Mouse (Mus musculus): ENCODE results near the gene Plekha1. TPM values are rescaled to one million over a fixed set of nuclear protein-coding genes. Genes with fewer than 3 reads are reported as not detected.
A peak's percentile ranks its signal among the peaks of the same experiment; 100 is the strongest.

Gene Plekha1
- total RNA-seq, 2 experiments from 2014 or later, result 92.4 to 92.7 TPM

DNA sequence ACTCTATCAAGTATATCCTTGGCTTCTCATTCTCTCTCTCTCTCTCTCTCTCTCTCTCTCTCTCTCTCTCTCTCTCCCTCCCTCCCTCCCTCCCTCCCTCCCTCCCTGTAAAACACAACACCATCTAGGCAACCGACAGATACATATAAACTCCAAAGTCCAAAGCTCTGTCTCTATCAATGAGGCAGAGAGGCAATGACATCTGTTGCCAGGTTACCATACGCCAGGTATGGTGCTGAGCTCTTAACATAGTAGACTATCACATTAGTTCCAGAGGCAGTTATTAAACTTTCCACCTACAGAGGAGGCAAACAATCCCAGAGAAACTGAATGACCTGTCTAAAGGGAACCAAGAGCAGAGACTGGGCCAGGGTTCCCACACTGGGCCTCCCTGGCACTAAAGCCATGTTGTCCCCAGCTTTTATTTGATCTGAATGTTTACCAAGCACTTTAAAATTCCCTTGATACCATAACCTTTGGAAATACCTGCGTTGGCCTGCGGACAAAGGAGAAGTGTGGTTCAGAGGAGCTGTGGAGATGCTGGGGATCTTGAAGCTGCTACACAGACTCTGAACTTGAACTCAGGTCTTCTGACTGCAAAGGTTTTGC is 10.8 kb upstream of the Plekha1 start:
- intact Hi-C loops (cut with DNase I), result no loop called here
- no peak for DNase-seq (ENCODE audit: extremely low spot score in 1 of 2, low spot score in 2 of 2)

DNA sequence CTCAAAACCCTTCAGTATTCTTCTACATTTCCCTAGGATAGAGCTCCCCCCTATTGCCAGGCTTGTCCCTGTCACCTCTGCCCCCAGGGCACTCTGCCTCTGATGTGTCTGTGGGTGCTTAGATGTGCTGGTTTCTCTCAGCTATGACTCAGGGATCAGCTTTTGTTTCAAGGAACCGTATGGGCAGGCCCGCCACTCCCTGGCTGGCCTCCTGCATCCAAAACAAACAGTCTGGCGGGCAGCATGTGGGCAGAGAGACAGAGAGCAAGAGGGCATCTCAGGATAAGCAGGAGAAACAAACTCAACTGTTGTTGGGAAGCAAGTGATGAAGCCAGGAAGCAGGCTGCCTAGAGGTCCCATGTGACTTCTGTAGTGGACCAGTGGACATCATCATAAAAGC is 9.9 kb upstream of the Plekha1 start:
- intact Hi-C loops (cut with DNase I), result no loop called here
- DNase-seq (ENCODE audit: extremely low spot score in 1 of 2, low spot score in 2 of 2), result no peak

DNA sequence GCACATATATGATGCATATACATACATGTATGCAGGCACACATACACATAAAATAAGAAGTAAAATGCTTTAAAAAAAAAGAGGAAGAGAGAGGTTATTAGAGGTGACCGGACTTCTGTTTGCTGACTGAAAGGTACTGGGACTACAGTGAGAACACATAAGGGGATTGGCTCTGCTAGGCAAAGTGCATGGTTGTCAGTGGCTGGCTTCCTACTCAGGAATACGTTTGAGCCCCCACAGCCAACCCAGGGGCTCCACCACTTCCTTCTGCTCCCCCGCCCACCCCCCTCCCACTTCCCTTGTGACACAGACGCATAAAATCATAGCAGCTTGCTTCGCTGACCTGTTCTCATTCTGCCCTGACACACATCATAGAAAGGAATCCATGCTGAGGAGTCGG is 7.6 kb upstream of the Plekha1 start:
- intact Hi-C loops (cut with DNase I), result no loop called here
- no peak for DNase-seq (ENCODE audit: extremely low spot score in 1 of 2, low spot score in 2 of 2)

DNA sequence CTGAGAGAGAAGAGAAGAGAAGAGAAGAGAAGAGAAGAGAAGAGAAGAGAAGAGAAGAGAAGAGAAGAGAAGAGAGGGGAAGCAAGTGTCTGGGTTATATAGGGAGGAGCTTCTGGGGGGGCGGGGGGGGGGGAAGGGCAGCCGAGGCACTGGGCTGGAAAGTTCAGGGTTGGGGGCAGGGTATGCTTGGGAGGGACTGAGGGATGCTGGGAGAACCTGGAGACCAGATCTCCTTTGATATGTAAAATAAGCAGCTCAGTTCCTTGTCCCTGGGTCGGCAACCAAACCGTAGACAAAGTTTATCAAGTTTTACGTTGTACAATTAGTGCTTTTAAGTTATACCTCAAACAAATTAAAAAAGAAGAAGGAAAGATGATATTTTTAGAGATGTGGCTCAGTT is 5.6 kb upstream of the Plekha1 start:
- DNase-seq (ENCODE audit: extremely low spot score in 1 of 2, low spot score in 2 of 2), result no peak
- intact Hi-C loops (cut with DNase I), result no loop called here

DNA sequence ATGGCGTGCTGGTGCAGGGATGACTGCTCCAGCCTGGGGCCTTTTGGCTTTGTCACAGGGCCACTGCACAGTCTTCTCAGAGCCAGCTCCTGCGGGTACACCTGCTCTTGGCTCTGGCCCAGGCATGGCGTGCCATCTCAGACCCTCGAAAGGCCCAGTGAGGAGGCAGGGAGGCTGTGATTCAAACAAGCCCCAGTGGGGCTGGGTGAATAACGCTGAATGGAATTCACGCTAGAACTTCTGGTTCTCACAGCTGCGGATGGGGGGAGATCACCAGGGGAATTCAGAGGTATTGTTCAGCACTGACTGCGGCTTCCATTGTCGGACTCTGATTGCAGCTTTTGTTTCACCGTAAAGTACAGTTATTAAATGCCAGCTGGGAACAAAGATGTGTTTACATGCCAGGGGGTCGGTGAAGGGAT is 4.8 kb upstream of the Plekha1 start:
- peak in 1 of 2 experiments; percentile 38 for DNase-seq (ENCODE audit: extremely low spot score in 1 of 2, low spot score in 2 of 2)
- intact Hi-C loops (cut with DNase I), result no loop called here

DNA sequence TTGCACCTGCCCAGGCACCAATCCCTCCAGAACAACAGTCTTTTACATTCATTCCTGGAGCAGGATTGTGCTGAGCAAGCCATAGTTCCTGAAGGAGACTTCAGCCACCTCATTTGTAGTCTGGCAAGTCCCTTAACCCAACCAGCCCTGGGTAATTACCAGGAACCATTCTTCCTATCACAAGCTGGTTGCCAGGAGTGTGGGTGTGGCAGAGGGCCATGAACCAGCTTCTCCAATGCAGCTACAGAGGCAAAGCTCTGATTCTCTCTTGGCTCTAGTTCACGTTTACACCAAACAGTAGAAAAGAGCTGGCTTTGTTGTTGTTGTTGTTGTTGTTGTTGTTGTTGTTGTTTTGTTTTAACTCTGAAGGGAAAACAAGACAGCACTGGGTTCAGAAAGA is 3.1 kb upstream of the Plekha1 start:
- peak in 1 of 2 experiments; percentile 38 for DNase-seq (ENCODE audit: extremely low spot score in 1 of 2, low spot score in 2 of 2)
- intact Hi-C loops (cut with DNase I), result no loop called here

DNA sequence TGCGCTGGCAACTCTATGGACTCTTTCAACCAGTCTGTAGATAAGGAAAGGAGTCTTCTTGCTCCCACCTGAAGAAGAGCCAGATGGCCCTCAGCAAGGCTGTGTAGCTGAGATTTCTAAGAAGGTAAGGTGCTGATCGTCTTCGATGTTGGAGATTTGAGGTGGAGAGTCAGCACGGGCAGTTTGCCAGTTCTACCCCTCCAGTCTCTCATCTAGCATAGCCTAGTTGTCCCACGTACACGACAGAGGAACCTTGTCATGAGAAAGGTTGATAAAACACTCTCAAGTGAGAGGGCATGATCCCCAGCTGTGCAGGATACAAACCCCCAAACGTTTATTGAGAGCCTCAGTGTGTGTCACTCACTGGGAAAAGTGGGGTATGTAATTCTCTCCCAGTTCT is 845 bp upstream of the Plekha1 start:
- intact Hi-C loops (cut with DNase I), result no loop called here
- no peak for DNase-seq (ENCODE audit: extremely low spot score in 1 of 2, low spot score in 2 of 2)

DNA sequence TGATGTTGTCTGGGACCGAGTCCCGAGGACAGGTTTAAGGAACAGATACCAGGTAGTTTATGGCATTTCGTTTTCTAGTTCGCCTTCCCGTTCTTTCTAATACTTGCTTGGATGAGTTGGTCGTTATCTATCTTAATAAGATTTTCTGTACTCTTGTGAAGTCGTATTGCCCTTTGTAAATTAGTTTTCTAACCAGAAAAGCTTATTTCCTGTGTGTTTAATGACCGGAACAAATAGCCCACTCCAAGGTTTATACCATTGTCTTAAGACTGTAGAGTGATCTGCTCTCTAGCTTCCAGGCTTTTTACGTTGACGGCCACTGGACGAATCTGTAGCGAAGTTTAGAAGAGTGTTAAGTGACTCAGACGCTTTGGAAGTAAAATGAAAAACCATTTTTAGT is 1.1 kb downstream of the Plekha1 start:
- DNase-seq (ENCODE audit: extremely low spot score in 1 of 2, low spot score in 2 of 2), result no peak

DNA sequence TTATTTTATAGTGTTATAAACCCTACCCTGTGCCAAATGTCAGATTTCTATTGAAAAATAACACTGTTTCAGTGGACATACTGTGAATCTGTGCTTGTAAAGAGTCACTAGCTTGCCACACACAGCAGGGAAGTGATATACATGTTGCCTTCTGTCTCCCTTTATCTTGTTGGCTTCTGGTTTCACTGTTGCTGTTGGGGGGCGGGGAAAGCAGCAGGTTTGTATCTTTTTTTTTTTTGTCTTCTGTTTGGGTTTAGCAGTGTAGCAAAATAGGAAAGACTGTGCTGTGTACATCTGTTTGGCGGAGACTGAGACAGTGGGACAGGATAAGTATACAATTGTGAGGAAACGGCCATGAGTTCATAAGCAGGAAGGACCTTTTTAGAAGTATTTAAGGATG is 1.7 kb downstream of the Plekha1 start:
- intact Hi-C loops (cut with DNase I), result no loop called here
- no peak for DNase-seq (ENCODE audit: extremely low spot score in 1 of 2, low spot score in 2 of 2)

More for the DNA sequence above, 1.1 kb downstream of the Plekha1 start:
- intact Hi-C loops (cut with DNase I), result no loop called here

DNA sequence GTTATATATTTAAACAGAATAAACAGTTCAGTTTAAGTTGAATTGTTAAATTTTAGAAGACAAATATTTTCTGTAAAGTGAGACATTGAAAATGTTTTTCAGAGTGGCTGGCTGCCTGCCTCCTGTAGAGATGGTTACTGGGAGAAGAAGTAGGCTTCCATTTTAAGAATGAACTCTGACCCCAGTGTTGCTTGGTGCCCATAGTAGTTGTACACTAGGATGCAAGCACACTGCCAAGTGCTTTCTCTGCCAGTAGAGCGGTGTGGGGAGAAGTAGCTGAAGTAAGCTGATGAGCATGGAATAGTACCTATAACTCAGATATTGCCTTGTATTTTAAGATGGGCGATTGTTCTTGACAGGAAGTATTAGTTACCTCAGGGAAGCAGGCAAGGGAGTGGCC is 18.6 kb downstream of the Plekha1 start:
- intact Hi-C loops (cut with DNase I), result no loop called here
- DNase-seq (ENCODE audit: extremely low spot score in 1 of 2, low spot score in 2 of 2), result no peak

DNA sequence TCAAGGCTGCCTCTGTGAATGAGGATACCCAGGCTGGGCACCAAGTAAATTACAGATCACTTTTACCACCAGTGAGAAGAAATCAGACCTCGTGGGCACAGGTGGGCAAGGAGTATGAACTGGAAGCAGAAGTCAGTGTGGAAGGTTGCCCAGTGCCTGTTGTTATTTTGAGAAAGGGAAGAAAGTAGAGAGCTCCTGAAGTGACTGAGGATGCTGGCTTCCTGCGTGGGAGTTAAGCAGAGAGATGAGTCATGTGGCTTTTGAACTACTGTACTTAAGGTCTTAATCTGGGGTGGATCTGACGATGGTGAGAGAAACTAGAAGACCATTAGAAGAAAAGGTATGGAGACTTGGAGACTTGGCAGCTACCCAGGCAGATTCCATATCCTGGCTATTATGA is 20.7 kb downstream of the Plekha1 start:
- DNase-seq (ENCODE audit: extremely low spot score in 1 of 2, low spot score in 2 of 2), result no peak
- intact Hi-C loops (cut with DNase I), result no loop called here

DNA sequence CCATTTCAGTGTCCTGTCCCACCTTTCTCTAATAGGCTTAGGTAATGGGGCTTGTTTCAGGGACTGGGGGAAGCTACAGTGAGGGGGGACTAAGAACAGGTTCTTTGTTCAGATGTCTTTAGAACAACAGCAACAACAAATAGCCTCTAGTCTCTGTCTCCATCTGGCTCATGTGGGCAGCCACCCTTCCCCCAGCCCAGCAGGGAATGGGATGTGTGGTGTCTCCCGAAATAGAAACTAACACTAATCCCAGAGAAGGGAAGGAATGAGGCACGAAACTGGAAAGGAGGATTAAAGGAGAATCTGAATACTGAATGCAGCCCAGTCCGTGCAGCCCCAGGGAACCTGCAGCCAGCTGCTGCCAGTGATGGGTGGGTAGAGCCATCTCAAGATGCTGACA is 22.4 kb downstream of the Plekha1 start:
- DNase-seq (ENCODE audit: extremely low spot score in 1 of 2, low spot score in 2 of 2), result peak in 1 of 2 experiments; percentile 62

DNA sequence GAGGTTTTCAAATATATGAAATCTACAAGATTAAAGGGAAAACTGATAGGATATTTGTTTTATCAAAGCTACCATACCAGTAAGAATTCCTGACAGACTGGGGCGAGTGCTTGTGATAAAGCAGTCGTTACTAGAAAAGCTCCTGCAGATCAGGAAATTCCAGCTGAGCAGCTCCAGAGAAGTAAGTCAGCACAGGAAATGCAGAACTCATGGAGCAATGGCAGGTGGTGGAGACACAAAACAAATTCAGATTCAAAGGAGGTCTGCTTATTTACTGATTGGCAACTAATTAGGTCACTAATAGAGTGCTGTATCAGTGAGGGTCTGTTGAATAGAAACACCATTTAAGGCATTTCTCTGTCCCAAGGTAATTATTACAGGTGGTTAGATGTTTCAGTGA is 25.3 kb downstream of the Plekha1 start:
- intact Hi-C loops (cut with DNase I), result no loop called here
- no peak for DNase-seq (ENCODE audit: extremely low spot score in 1 of 2, low spot score in 2 of 2)

More for the DNA sequence above, 22.4 kb downstream of the Plekha1 start:
- intact Hi-C loops (cut with DNase I), result no loop called here

DNA sequence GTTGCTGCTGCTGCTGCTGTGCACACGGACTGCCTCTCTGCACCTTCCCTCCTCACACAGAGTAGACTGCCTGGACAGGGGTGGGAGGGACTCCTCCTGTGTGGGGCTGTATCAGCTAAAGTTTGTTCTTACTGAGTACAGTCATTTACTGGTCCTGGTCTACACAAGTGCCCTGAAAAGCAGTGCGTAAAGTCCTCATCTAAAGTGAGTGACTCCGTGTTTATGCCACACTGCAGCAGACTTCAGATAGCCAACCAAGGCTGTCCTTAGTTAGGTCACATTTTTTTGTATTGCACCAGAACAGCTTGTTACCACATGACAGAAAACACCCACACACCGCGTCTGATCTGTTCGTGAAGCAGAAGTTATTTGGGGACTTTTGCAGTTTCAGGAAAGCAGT is 27.4 kb downstream of the Plekha1 start:
- DNase-seq (ENCODE audit: extremely low spot score in 1 of 2, low spot score in 2 of 2), result peak; percentile 28 to 40
- intact Hi-C loops (cut with DNase I), result no loop called here

DNA sequence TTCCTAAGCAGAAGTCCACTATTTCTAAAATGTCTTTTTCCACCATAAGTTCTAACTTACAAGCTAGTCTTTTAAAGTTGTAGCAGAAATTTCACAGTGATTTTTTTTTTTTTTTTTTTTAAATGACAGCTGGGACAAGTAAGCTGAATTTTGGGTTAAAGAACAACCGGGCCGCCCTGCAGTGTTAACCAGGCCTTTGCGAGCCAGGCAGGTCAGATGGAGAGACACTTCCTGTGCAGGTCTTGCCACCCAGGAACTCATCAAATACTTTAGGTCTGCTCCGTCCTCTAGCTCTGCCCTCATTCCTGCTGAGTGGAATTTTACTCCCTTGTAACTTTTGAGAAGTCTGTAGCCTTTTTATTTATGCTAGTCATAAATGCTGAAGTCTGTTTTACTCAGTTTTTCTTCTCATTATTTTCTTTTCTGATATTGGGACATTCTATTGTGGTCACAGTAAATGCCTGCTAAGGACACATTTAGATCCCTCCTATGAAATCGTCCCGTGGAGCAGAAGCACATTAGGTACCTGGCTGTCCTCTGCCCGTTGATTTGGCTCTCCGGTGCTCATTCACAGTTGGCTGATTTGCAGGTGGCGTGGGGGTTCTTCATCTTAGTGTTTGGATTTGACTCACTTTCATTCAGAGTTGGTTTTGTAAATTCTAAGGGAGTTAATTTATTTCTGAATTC is 29.5 kb downstream of the Plekha1 start:
- no peak for DNase-seq (ENCODE audit: extremely low spot score in 1 of 2, low spot score in 2 of 2)
- intact Hi-C loops (cut with DNase I), result no loop called here

DNA sequence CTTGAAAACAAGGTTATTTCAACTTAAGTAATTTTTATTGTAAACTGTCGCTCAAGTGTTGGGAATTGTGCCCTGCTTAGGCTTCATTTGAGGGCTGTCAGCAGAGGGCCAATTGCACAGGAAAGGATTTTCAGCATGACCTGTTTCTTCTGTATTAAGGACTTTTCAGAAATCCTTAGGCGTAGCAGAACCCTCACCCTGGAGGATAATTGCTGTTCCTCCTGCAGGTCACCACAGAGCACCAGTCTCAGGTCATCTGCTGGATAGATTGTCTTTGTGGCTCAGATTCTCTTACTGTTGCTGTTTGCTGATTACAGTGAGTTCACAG is 30.0 kb downstream of the Plekha1 start:
- intact Hi-C loops (cut with DNase I), result no loop called here
- DNase-seq (ENCODE audit: extremely low spot score in 1 of 2, low spot score in 2 of 2), result no peak

DNA sequence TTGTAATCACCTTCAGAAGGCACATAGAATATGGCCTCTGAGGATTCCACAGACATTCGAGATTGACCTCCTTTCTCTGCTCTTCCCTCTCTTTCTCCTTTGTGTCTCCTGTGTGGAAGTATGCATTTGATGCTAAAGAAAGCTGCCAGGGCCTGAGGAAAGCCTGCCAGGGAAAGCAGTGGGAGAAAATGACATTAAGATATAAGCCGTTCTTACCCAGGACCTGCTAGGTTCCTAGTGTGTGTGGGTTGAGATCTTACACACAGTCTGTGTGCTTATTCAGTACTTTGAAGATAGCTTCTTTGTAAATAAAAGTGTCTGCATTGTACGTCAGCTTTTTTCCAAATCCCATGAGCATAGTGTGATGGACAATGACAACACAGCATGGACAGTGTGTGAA is 30.5 kb downstream of the Plekha1 start:
- DNase-seq (ENCODE audit: extremely low spot score in 1 of 2, low spot score in 2 of 2), result no peak
- intact Hi-C loops (cut with DNase I), result no loop called here

DNA sequence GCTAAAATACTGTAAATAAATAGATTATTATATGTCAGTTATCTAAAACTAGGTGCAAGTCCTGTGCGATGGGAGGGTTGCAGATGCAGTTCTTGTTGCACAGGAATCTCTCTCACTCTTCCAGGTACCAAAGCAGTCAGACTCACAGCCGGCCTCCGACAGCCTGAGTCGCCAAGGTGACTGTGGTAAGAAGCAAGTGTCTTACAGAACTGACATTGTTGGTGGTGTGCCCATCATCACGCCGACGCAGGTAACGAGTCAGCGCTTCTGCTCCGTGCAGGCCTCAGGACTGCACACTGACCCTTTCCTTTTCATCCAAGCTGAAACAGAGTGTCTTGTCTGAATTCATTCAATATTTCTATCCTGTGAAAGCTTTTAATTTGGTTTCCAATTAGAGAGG is 31.6 kb downstream of the Plekha1 start:
- intact Hi-C loops (cut with DNase I), result no loop called here
- DNase-seq (ENCODE audit: extremely low spot score in 1 of 2, low spot score in 2 of 2), result no peak

DNA sequence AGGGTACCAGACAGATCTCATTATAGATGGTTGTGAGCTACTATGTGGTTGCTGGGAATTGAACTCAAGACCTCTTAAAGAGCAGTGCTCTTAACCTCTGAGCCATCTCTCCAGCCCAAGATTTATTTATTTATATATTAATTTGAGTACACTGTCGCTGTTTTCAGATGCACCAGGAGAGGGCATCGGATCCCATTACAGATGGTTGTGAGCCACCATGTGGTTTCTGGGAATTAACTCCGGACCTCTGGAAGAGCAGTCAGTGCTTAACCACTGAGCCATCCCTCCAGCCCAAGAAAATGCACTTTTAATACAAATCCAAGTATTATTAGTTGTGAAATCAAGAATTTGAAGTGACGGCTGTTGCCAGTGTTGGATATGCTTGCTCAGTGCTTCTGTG is 32.8 kb downstream of the Plekha1 start:
- DNase-seq (ENCODE audit: extremely low spot score in 1 of 2, low spot score in 2 of 2), result no peak
- intact Hi-C loops (cut with DNase I), result no loop called here

DNA sequence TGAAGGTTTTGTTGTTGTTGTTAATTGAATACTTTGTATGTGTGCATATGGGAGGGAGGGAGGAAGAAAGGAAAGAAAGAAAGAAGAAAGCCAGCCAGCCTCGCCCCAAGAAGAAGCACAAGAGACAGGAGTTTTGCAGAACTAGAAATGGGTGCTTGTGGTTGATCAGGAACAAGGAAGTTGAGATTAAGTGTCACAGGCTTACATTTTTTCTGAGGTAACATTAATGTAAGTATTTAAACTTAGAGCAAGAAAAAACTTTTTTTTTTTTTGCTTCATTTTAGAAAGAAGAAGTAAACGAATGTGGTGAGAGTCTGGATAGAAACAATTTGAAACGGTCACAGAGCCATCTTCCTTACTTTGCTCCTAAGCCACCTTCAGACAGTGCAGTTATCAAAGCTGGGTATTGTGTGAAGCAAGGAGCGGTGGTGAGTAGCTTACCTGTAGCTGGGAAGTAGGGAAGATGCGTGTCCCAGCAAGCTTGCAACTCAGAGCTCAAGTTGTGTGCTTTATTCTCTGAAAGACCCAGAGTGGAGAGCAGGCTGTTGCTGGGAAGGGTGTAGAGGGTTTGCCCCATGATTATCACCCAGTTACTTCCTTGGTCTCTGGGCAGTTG is 34.8 kb downstream of the Plekha1 start:
- intact Hi-C loops (cut with DNase I), result no loop called here
- no peak for DNase-seq (ENCODE audit: extremely low spot score in 1 of 2, low spot score in 2 of 2)

DNA sequence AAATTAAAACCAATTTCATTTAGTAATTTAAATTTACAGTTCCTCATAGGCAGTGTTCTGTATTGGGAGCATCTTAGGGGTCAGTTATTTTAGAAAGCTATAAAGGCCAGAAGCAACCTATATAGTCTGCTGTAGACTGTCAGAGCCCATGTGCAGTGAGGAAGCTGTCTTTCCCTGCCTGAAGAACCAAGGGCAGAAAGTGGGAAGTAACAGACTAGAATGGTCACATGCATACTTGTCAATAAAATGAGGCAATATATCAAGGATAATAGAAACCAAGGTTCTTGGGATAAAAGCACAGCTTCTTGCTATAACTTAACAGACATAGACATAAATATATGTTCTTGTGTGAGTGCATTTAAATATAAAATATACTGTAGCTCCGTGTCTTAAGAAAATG is 37.4 kb downstream of the Plekha1 start:
- intact Hi-C loops (cut with DNase I), result no loop called here
- DNase-seq (ENCODE audit: extremely low spot score in 1 of 2, low spot score in 2 of 2), result no peak
